Comparison of ENCODE assay signal across 8 mouse cellular contexts in genomic region chr11:55607808-55608523, GRCm38 (mm10). TPM values are rescaled to one million over a fixed set of nuclear protein-coding genes. Genes with fewer than 3 reads are reported as not detected.
DNase-seq lines count a peak whose midpoint lies in the region; ATAC-seq and TF ChIP-seq lines count a peak whose summit lies in the region.

Gene Glra1, minus strand, starts transcription at chr11:55608198.

- DNase-seq in 416B (ENCODE audit: low read depth) (peak; percentile 43), ZHBTc4 (ENCODE audit: low read depth, low spot score) (peak; percentile 84)
- peak; percentile 84 for DNase-seq in embryo, embryonic 9.5 days (ENCODE audit: extremely low spot score)
- peak; percentile 37 for DNase-seq in heart, adult 8-10 months (ENCODE audit: low spot score)
- peak; percentile 63 for DNase-seq in lung, adult 2 months
- peak; percentile 67 for DNase-seq in urinary bladder, postnatal 14 days (ENCODE audit: low spot score)

- no peaks in the 10 kb centered on the region for H3K9me3 ChIP-seq in kidney, embryonic 14.5 days (ENCODE audit: control insufficient read depth, low read length)

- H3K4me3 ChIP-seq in kidney, embryonic 14.5 days (ENCODE audit: low read length): no peak within 1 kb of the TSS
- H3K4me3 ChIP-seq in lung, adult 2 months (replicated peaks; ENCODE audit: extremely low read depth, low read depth, low read length): no peak within 1 kb of the TSS
- H3K4me3 ChIP-seq in olfactory bulb, adult 2 months (ENCODE audit: insufficient read depth, low read depth, low read length): peak within 1 kb of the TSS; percentile 45

- TF ChIP-seq CTCF in lung, adult 2 months (IDR thresholded peaks at IDR 0.05; ENCODE audit: insufficient read depth, low read length): no peak
- TF ChIP-seq CTCF in olfactory bulb, adult 2 months (IDR thresholded peaks at IDR 0.05; ENCODE audit: insufficient read depth, low read depth, low read length): no peak

- no peaks in the 10 kb centered on the region for H3K4me1 ChIP-seq in kidney, embryonic 14.5 days (ENCODE audit: control insufficient read depth, insufficient read depth, low read length)
- no peaks in the 10 kb centered on the region for H3K4me1 ChIP-seq in lung, adult 2 months (ENCODE audit: control insufficient read depth, insufficient read depth, low read length)
- peaks cover 13% of the 10 kb centered on the region for H3K4me1 ChIP-seq in olfactory bulb, adult 2 months (ENCODE audit: control insufficient read depth, insufficient read depth, low read length)

- WGBS in kidney, embryonic 14.5 days: under 1% methylated on average over 36 of the region's 36 CpGs
- WGBS in lung, adult 2 months: 3% methylated on average over 36 of the region's 36 CpGs
- WGBS in olfactory bulb, adult 2 months: 2% methylated on average over 36 of the region's 36 CpGs

- H3K4me2 ChIP-seq in kidney, embryonic 14.5 days (replicated peaks; ENCODE audit: low read depth, low read length): no peak within 1 kb of the TSS

- H3K27me3 ChIP-seq in kidney, embryonic 14.5 days (ENCODE audit: control insufficient read depth, insufficient read depth, low read length): peaks cover 17% of the 10 kb centered on the region; the same call in 1 of the 2 replicates

- H3K9ac ChIP-seq in kidney, embryonic 14.5 days (ENCODE audit: low read depth, low read length): no peak within 1 kb of the TSS

- no peak within 1 kb of the TSS for H3K27ac ChIP-seq in kidney, embryonic 14.5 days (ENCODE audit: low read depth, low read length)
- H3K27ac ChIP-seq in olfactory bulb, adult 2 months (ENCODE audit: insufficient read depth, low read depth, low read length): no peak within 1 kb of the TSS

- TF ChIP-seq POLR2A in lung, adult 2 months (IDR thresholded peaks at IDR 0.05; ENCODE audit: borderline replicate concordance, extremely low read depth, low read depth, low read length): no peak
- no peak for TF ChIP-seq POLR2A in olfactory bulb, adult 2 months (IDR thresholded peaks at IDR 0.05; ENCODE audit: insufficient read depth, low read depth, low read length)

- ATAC-seq in kidney, embryonic 14.5 days (ENCODE audit: low FRiP score, low TSS enrichment): peak; percentile 85

- no peaks in the 10 kb centered on the region for H3K36me3 ChIP-seq in kidney, embryonic 14.5 days (ENCODE audit: control insufficient read depth, insufficient read depth, low read length)

RNA-seq across cellular contexts. Expression of gene Glra1, which starts in this region (rescaled TPM):
- not detected for total RNA-seq in heart, adult 8-10 months (2022)
- polyA plus RNA-seq in kidney, embryonic 14.5 days (2014; fragmentation: Nextera tagmentation; extraction: Ambion mirVana): not detected in 2 replicates
- polyA plus RNA-seq in lung, adult 2 months (2012; rRNA removed): not detected in 2 replicates
- polyA plus RNA-seq in olfactory bulb, adult 2 months (2012; ENCODE audit: insufficient read depth, insufficient read length, low replicate concordance, missing spikeins): not detected in 2 replicates

Comparison
In these comparisons a context has a peak if more than half of its experiments do, and no peak if none do; other contexts are left out.
1. Peak in DNase-seq in heart, adult 8-10 months; RNA of the gene not detected or under 1 TPM.
2. Peak in ATAC-seq in kidney, embryonic 14.5 days; RNA of the gene not detected or under 1 TPM.
3. Peak in DNase-seq in lung, adult 2 months; RNA of the gene not detected or under 1 TPM.